Mouse (Mus musculus) liver, postnatal 0 days (tissue): ENCODE results near the gene Myl3. TPM values are rescaled to one million over a fixed set of nuclear protein-coding genes. Genes with fewer than 3 reads are reported as not detected.
A peak's percentile ranks its signal among the peaks of the same experiment; 100 is the strongest.

Experiments used
- ATAC-seq: fragments of 200-750 bp; cut with Nextera tagmentation; 2 replicates; pipeline ENCODE4 v1.8.0; 2017; ENCODE audit warnings: mild to moderate bottlenecking, moderate library complexity
- DNase-seq: peaks from one replicate; pipeline ENCODE4 v3.0.0-alpha.2; 2016
- H3K27ac ChIP-seq: fragments of 300-500 bp; sonication (generic); 2 replicates; pipeline ENCODE4 v1.5.1; 2014; ENCODE audit warnings: antibody characterized with exemption, moderate library complexity, mild to moderate bottlenecking, low read depth
- H3K27me3 ChIP-seq: fragments of 300-500 bp; sonication (generic); 2 replicates; pipeline ENCODE4 v1.6.1; 2014; ENCODE audit warnings: low read length, control low read depth, mixed read lengths; ENCODE audit not compliant: insufficient read depth
- H3K36me3 ChIP-seq: fragments of 300-500 bp; sonication (generic); replicated peaks from 2 replicates; pipeline ENCODE4 v1.6.1; 2014; ENCODE audit warnings: mild to moderate bottlenecking, control low read depth, low read length, moderate library complexity, mixed read lengths; ENCODE audit not compliant: insufficient read depth
- H3K4me1 ChIP-seq: fragments of 300-500 bp; sonication (generic); 2 replicates; pipeline ENCODE4 v1.6.1; 2014; ENCODE audit warnings: antibody characterized with exemption, mild to moderate bottlenecking, control low read depth; ENCODE audit not compliant: insufficient read depth
- H3K4me2 ChIP-seq: fragments of 300-500 bp; sonication (generic); 2 replicates; pipeline ENCODE4 v1.6.1; 2014; ENCODE audit warnings: low read depth, mild to moderate bottlenecking, low read length, moderate library complexity, mixed read lengths
- H3K4me3 ChIP-seq: fragments of 300-500 bp; sonication (generic); 2 replicates; pipeline ENCODE4 v1.5.1; 2014; ENCODE audit warnings: low read depth, low read length
- H3K9ac ChIP-seq: fragments of 300-500 bp; sonication (generic); replicated peaks from 2 replicates; pipeline ENCODE4 v1.6.1; 2014; ENCODE audit warnings: mild to moderate bottlenecking, moderate library complexity
- H3K9me3 ChIP-seq: fragments of 300-500 bp; sonication (generic); 2 replicates; pipeline ENCODE4 v1.6.1; 2016; ENCODE audit warnings: mild to moderate bottlenecking, control low read depth, low read length, mixed read lengths
- CTCF ChIP-seq: sonication (generic); IDR thresholded peaks from 2 replicates; pipeline ENCODE4 v1.5.1; 2016; ENCODE audit warnings: antibody characterized with exemption, low read depth
- EP300 ChIP-seq: IDR thresholded peaks from 2 replicates; pipeline ENCODE4 v1.6.1; 2016; ENCODE audit warnings: antibody characterized with exemption, low read depth, mild to moderate bottlenecking
- WGBS: fragments of 180-500 bp; shearing (Covaris S2); extraction: QIAGEN DNeasy Blood & Tissue Kit; methylation state at CpG from one replicate; pipeline ENCODE4 v1.1.7; 2014; ENCODE audit not compliant: insufficient replicate concordance; 5-methylcytosine and 5-hydroxymethylcytosine counted together
- polyA plus RNA-seq: library from polyadenylated mRNA; unstranded; fragments of >200 nt; fragmentation: Nextera tagmentation; extraction: Ambion mirVana; gene quantifications from 2 replicates; pipeline ENCODE4 v1.2.1, GENCODE M21; 2015

The Myl3 gene
- polyA plus RNA-seq, 1 experiment from 2014 or later, result 0.52 TPM

- Histone ChIP-seq H3K4me3 (no peak overlapping the region), H3K4me1 (peaks cover 13% of the 10 kb centered on the region; the same call in 1 of the 2 replicates), H3K4me2 (no peak overlapping the region), H3K9me3 (no peaks in the 10 kb centered on the region), H3K27ac (no peak overlapping the region), H3K36me3 (no peaks in the 10 kb centered on the region), H3K9ac (no peak overlapping the region), H3K27me3 (peaks cover 6% of the 10 kb centered on the region; the same call in 1 of the 2 replicates)
- no peak for TF ChIP-seq CTCF
- no peak for TF ChIP-seq EP300
- DNase-seq (no peak), ATAC-seq (no peak)
- 23% methylated on average over 1 of the region's 1 CpGs for WGBS
These were observed 42.0 kb downstream of the Myl3 start for GRCm38 (mm10) chr9:110783611-110784010.

GRCm38 (mm10) chr9:110788169-110788568, 46.5 kb downstream of the Myl3 start:
- Histone ChIP-seq H3K27ac (no peak overlapping the region), H3K36me3 (no peaks in the 10 kb centered on the region), H3K4me2 (no peak overlapping the region), H3K4me1 (no peaks in the 10 kb centered on the region), H3K9ac (no peak overlapping the region), H3K4me3 (no peak overlapping the region), H3K9me3 (no peaks in the 10 kb centered on the region), H3K27me3 (no peaks in the 10 kb centered on the region)
- no peak for DNase-seq
- ATAC-seq, result no peak
- no peak for TF ChIP-seq CTCF
- no peak for TF ChIP-seq EP300
- WGBS, result 72% methylated on average over 3 of the region's 3 CpGs

DNA sequence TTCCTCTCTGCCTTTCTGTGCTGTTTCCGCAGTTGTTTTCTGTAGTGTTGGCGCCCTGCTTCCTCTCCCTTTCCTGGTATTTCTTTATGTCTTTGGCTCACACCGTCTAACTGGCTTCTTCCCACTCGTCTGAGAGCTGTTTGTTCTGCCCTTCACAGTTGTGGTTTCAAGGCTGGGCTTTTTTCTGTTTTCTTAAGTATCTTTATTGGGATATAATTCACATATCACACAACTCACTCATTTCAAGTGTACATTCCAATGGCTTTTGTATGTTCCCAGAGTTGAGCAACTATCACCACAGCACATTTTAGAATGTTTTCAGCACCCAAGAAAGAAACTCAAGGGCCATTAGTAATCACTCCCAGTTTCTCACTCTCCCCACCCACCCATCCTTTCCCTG, 48.8 kb downstream of the Myl3 start:
- Histone ChIP-seq H3K36me3 (no peaks in the 10 kb centered on the region), H3K4me3 (no peak overlapping the region), H3K27ac (no peak overlapping the region), H3K27me3 (no peaks in the 10 kb centered on the region), H3K9me3 (no peaks in the 10 kb centered on the region), H3K9ac (no peak overlapping the region), H3K4me2 (no peak overlapping the region), H3K4me1 (no peaks in the 10 kb centered on the region)
- DNase-seq, result no peak
- WGBS, result 53% methylated on average over 4 of the region's 4 CpGs
- TF ChIP-seq CTCF, result no peak
- no peak for TF ChIP-seq EP300
- ATAC-seq, result no peak

GRCm38 (mm10) chr9:110797013-110797412, 55.4 kb downstream of the Myl3 start:
- H3K4me1 ChIP-seq, result 0 out of 2 replicates have a peak, but pooled peaks cover 2% of the 10 kb centered on the region
- TF ChIP-seq CTCF, result no peak
- TF ChIP-seq EP300, result no peak
- no peak overlapping the region for H3K9ac ChIP-seq
- H3K9me3 ChIP-seq, result no peaks in the 10 kb centered on the region
- H3K27ac ChIP-seq, result no peak overlapping the region
- H3K36me3 ChIP-seq, result no peaks in the 10 kb centered on the region
- DNase-seq (peak; percentile 30), ATAC-seq (no peak)
- H3K4me2 ChIP-seq, result no peak overlapping the region
- H3K27me3 ChIP-seq, result no peaks in the 10 kb centered on the region
- no peak overlapping the region for H3K4me3 ChIP-seq
- WGBS, result 72% methylated on average over 10 of the region's 10 CpGs

DNA sequence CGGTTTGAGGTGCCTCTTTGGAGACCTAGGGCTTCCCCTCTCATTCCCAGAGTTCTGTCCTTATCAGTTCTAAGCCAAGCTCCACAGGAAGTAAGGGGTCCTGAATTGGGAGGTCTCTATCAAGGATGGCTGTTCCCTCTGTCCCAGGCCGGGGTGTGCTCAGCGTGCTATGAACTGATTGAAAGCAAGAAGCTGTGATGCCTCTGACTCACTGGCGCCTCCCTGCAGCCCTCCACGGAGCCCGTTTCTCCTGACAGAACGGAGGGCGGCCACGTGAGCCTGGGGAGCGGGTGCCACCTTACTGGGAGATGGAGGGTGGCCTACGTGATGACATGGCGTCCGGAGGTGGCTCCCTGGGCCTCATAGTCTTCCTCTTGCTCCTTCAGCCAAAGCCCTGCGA, 56.2 kb downstream of the Myl3 start, which contains the start of gene Prss42:
Gene Prss42, plus strand, starts transcription at position 301 of the 400 bp plus-strand sequence.
- Histone ChIP-seq H3K27ac (no peak within 1 kb of the TSS), H3K9me3 (no peaks in the 10 kb centered on the region), H3K4me1 (0 out of 2 replicates have a peak, but pooled peaks cover 2% of the 10 kb centered on the region), H3K9ac (no peak within 1 kb of the TSS), H3K27me3 (no peaks in the 10 kb centered on the region), H3K4me2 (no peak within 1 kb of the TSS), H3K4me3 (no peak within 1 kb of the TSS), H3K36me3 (no peaks in the 10 kb centered on the region)
- DNase-seq (no peak), ATAC-seq (no peak)
- no peak for TF ChIP-seq EP300
- TF ChIP-seq CTCF, result no peak
- 77% methylated on average over 14 of the region's 14 CpGs for WGBS

GRCm38 (mm10) chr9:110800834-110801479, 59.3 kb downstream of the Myl3 start:
- Histone ChIP-seq H3K9ac (no peak overlapping the region), H3K9me3 (no peaks in the 10 kb centered on the region), H3K27me3 (no peaks in the 10 kb centered on the region), H3K4me3 (no peak overlapping the region), H3K27ac (no peak overlapping the region), H3K4me1 (0 out of 2 replicates have a peak, but pooled peaks cover 2% of the 10 kb centered on the region), H3K36me3 (no peaks in the 10 kb centered on the region), H3K4me2 (no peak overlapping the region)
- no peak for TF ChIP-seq CTCF
- no peak for TF ChIP-seq EP300
- 81% methylated on average over 8 of the region's 8 CpGs for WGBS
- no peak for DNase-seq
- ATAC-seq, result no peak
